Mouse (Mus musculus) neural tube, embryonic 15.5 days (tissue): ENCODE data around the gene Tapt1. TPM values are rescaled to one million over a fixed set of nuclear protein-coding genes. Genes with fewer than 3 reads are reported as not detected.

Experiments
- ATAC-seq: fragments of 200-750 bp; cut with Nextera tagmentation; 2 replicates; pipeline ENCODE4 v1.8.0; 2017; ENCODE audit warnings: mild to moderate bottlenecking, moderate TSS enrichment, moderate library complexity; ENCODE audit not compliant: low FRiP score
- H3K27ac ChIP-seq: fragments of 300-500 bp; sonication (generic); replicated peaks from 2 replicates; pipeline ENCODE4 v1.5.1; 2015; ENCODE audit warnings: mild to moderate bottlenecking, inconsistent platforms
- H3K27me3 ChIP-seq: fragments of 300-500 bp; sonication (generic); replicated peaks from 2 replicates; pipeline ENCODE4 v1.6.1; 2015; ENCODE audit warnings: inconsistent platforms
- H3K36me3 ChIP-seq: fragments of 300-500 bp; sonication (generic); 2 replicates; pipeline ENCODE4 v1.6.1; 2015; ENCODE audit warnings: inconsistent platforms
- H3K4me1 ChIP-seq: fragments of 300-500 bp; sonication (generic); 2 replicates; pipeline ENCODE4 v1.6.1; 2015; ENCODE audit warnings: inconsistent platforms
- H3K4me2 ChIP-seq: fragments of 300-500 bp; sonication (generic); 2 replicates; pipeline ENCODE4 v1.6.1; 2015; ENCODE audit warnings: inconsistent platforms, mild to moderate bottlenecking, moderate library complexity
- H3K4me3 ChIP-seq: fragments of 300-500 bp; sonication (generic); replicated peaks from 2 replicates; pipeline ENCODE4 v1.5.1; 2015; ENCODE audit warnings: mild to moderate bottlenecking, inconsistent platforms
- H3K9ac ChIP-seq: fragments of 300-500 bp; sonication (generic); replicated peaks from 2 replicates; pipeline ENCODE4 v1.6.1; 2015; ENCODE audit warnings: mild to moderate bottlenecking, inconsistent platforms
- H3K9me3 ChIP-seq: fragments of 300-500 bp; sonication (generic); replicated peaks from 2 replicates; pipeline ENCODE4 v1.6.1; 2016; ENCODE audit warnings: inconsistent platforms
- WGBS: fragments of 180-500 bp; shearing (Covaris S2); methylation state at CpG from one replicate; pipeline ENCODE4 v1.1.7; 2015; ENCODE audit warnings: mixed read lengths; 5-methylcytosine and 5-hydroxymethylcytosine counted together
- polyA plus RNA-seq: library from polyadenylated mRNA; unstranded; fragments of >200 nt; fragmentation: Nextera tagmentation; extraction: Ambion mirVana; gene quantifications from 2 replicates; pipeline ENCODE4 v1.2.1, GENCODE M21; 2015

Gene Tapt1
- polyA plus RNA-seq, 1 experiment from 2014 or later = 30.8 TPM

DNA sequence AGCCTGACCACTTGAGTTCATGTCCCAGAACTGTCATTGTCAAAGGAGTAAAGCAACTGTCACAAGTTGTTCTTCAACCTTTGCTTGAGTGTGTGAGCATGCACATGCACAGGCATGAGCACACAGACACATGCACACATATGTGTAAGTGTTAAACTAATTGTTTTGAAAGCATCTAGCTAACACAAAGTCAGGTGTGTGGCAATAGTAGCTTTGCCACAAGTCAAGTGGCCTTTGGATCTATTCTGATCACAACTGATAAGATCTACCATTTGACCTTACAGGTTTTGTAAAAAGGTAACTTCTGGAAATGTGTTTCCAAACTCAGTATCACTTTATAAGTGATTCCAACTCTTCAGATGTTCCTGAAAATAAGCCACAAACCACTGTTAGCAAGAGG lies 39.1 kb downstream of the Tapt1 start:
- no peak overlapping the region for H3K27ac ChIP-seq
- H3K4me3 ChIP-seq = no peak overlapping the region
- H3K4me1 ChIP-seq = no peaks in the 10 kb centered on the region
- no peak overlapping the region for H3K4me2 ChIP-seq
- no peaks in the 10 kb centered on the region for H3K27me3 ChIP-seq
- no peak for ATAC-seq
- H3K9ac ChIP-seq = no peak overlapping the region
- H3K36me3 ChIP-seq = peaks cover 57% of the 10 kb centered on the region
- no peaks in the 10 kb centered on the region for H3K9me3 ChIP-seq

DNA sequence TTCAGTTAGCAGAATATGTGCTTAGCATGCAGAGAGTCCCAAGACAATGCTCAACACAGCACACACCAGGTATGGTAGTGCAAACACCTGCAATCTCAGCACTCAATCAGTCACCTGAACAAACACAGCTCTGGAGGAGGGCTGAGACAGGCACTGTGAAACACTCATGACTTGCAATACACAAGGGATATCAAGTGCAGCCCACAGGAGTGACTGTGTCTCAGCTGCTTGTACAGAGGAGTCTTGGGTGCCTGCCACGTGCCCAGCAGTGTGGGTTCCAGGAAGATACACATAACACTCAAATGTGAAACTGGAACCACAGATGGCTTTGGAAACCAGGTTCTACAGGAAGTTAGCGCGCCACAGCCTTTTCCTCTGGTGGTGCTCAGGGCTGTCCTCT lies 44.8 kb downstream of the Tapt1 start:
- Histone ChIP-seq H3K9me3 (no peaks in the 10 kb centered on the region), H3K4me2 (no peak overlapping the region), H3K27ac (no peak overlapping the region), H3K4me1 (no peaks in the 10 kb centered on the region), H3K27me3 (no peaks in the 10 kb centered on the region), H3K9ac (no peak overlapping the region), H3K36me3 (peaks cover 60% of the 10 kb centered on the region), H3K4me3 (no peak overlapping the region)
- ATAC-seq = no peak
- WGBS = 95% methylated on average over 3 of the region's 3 CpGs

DNA sequence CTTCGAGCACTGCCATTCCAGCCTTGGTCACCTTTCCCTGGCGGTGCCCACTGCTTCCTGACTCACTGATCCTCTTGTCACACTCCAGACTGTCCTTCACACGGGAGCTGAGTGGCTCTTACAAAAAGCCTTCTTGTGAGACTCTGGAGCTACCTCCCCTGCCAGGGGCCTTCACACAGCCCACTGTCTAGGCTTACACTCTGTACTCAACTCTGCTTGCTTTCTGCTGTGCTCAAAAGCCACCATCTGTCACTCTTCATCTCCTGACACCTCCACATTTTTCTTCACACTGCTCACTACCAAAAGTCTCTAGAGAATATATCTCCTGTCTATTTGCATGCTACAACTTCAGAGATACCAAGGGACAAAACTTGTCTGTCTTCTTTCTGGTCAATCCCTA lies 46.0 kb downstream of the Tapt1 start:
- Histone ChIP-seq H3K27me3 (no peaks in the 10 kb centered on the region), H3K27ac (no peak overlapping the region), H3K9me3 (no peaks in the 10 kb centered on the region), H3K4me3 (no peak overlapping the region), H3K4me2 (no peak overlapping the region), H3K9ac (no peak overlapping the region), H3K36me3 (peaks cover 66% of the 10 kb centered on the region), H3K4me1 (no peaks in the 10 kb centered on the region)
- WGBS = 83% methylated on average over 3 of the region's 3 CpGs
- ATAC-seq = no peak

DNA sequence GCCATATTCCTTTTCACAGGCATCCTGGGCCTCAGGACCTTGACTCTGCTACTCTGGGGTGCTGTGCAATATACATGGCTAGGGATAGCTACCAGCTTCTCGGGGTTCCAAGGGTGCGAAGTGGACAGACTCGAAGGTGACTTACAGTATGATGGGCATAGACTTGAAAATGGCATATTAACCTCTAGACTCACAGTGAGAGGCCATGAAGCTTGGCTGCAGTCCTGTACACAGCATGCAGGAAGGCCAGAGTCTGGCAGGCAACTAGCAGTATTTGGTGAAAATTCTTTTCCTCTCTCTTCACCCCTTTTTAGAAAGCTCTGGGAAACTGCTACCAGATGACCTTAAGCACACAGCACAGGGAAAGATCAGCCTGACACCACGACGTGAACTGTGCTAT lies 52.4 kb downstream of the Tapt1 start:
- Histone ChIP-seq H3K4me3 (no peak overlapping the region), H3K9me3 (no peaks in the 10 kb centered on the region), H3K9ac (no peak overlapping the region), H3K27me3 (no peaks in the 10 kb centered on the region), H3K4me1 (no peaks in the 10 kb centered on the region), H3K36me3 (peaks cover 45% of the 10 kb centered on the region), H3K27ac (no peak overlapping the region), H3K4me2 (no peak overlapping the region)
- WGBS = 94% methylated on average over 5 of the region's 5 CpGs
- ATAC-seq = no peak

DNA sequence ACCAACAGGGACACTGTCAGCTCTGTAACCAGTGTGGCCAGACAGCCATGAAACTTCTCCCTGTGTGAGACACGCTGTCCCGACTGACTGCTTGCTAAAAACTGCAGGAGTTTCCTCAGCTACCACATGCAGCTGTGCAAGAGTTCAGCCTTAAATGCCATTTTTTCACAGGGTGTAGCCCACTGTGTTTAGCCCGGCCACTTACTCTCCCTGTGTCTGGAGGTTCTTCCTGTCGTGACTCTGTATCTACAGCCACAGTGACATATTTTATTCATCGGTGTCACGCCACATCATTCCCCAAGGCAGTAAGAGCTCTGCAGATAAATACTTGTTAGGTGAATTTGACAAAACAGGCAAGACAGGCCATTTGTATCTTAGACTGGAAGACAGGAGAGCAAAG lies 59.6 kb downstream of the Tapt1 start:
- no peak overlapping the region for H3K4me2 ChIP-seq
- no peak for ATAC-seq
- no peaks in the 10 kb centered on the region for H3K9me3 ChIP-seq
- H3K9ac ChIP-seq = no peak overlapping the region
- H3K4me3 ChIP-seq = no peak overlapping the region
- H3K27me3 ChIP-seq = no peaks in the 10 kb centered on the region
- WGBS = 71% methylated on average over 6 of the region's 6 CpGs
- H3K27ac ChIP-seq = no peak overlapping the region
- H3K36me3 ChIP-seq = 0 out of 2 replicates have a peak, but pooled peaks cover 6% of the 10 kb centered on the region
- H3K4me1 ChIP-seq = no peaks in the 10 kb centered on the region

DNA sequence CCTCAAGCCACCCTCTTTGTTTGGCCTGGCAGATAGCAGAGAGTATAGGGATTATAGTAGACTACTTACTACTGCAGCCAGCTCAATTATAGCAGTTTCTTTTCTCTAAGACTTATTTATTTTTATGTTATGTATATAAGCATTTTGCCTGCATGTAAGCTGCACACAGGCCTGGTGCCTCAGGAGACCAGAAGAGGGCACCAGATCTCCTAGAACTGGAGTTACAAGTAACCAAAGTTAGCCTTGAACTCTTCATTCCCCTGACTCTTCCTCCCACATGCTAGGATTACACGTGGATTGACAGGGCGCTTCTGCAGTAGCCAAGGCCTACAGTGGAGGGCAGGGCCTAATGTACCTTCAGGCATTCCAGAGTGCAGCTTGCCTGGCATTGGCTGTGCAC lies 60.6 kb downstream of the Tapt1 start:
- Histone ChIP-seq H3K27ac (no peak overlapping the region), H3K9me3 (no peaks in the 10 kb centered on the region), H3K9ac (no peak overlapping the region), H3K4me2 (no peak overlapping the region), H3K27me3 (no peaks in the 10 kb centered on the region), H3K36me3 (no peaks in the 10 kb centered on the region), H3K4me1 (no peaks in the 10 kb centered on the region), H3K4me3 (no peak overlapping the region)
- no peak for ATAC-seq
- 47% methylated on average over 2 of the region's 2 CpGs for WGBS

DNA sequence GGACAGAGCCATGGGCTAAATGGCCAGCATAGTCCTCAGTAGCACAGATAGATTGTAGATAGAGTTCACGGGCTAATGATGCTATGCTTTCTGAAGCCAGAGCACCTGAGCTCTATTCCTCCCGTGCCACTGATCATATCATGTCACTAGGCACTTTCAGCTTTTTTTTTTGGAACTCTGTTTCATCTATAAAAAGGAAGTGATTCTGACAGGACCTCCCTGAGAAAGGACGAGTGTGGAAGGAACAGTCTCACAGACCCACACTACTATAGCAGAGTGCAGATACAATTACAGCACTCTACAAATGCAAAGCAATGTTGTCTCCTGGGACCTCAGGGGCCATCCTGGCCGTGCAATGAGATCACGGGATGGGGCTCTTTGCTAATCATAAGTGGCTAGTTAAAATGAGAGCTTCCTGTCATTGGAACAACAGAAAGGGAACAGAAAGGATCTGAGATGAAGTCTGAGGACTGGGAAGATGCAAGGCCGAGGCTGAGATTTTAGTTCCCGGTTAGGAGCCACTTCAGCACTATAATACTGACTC lies 62.1 kb downstream of the Tapt1 start:
- no peak overlapping the region for H3K4me3 ChIP-seq
- 61% methylated on average over 7 of the region's 7 CpGs for WGBS
- ATAC-seq = no peak

DNA sequence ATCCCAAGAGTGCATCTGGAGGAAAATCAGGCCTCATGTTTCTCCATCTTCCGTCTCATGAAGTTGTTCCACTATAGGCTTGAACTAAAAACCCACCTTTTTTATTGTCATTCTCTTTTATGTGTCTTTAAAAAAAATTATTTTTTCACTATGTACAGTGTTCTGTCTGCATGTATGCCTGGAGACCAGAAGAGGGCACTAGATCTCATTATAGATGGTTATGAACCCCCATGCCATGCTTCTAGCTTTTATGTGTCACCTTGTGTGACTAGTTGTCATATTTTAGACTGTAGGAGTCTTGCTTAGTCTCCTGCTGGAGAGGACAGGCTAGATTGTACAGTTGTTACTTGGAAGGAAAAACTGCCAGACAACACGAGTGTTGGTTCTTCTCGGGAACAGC lies 63.1 kb downstream of the Tapt1 start:
- no peak overlapping the region for H3K4me3 ChIP-seq
- H3K4me2 ChIP-seq = no peak overlapping the region
- no peak for ATAC-seq
- no peak overlapping the region for H3K9ac ChIP-seq
- no peaks in the 10 kb centered on the region for H3K36me3 ChIP-seq
- no peaks in the 10 kb centered on the region for H3K4me1 ChIP-seq
- H3K9me3 ChIP-seq = no peaks in the 10 kb centered on the region
- WGBS = 98% methylated on average over 3 of the region's 3 CpGs
- no peak overlapping the region for H3K27ac ChIP-seq
- H3K27me3 ChIP-seq = no peaks in the 10 kb centered on the region

More for the DNA sequence above, 62.1 kb downstream of the Tapt1 start:
- Histone ChIP-seq H3K9ac (no peak overlapping the region), H3K27me3 (no peaks in the 10 kb centered on the region), H3K4me2 (no peak overlapping the region), H3K27ac (no peak overlapping the region), H3K4me1 (no peaks in the 10 kb centered on the region), H3K9me3 (no peaks in the 10 kb centered on the region), H3K36me3 (no peaks in the 10 kb centered on the region)

DNA sequence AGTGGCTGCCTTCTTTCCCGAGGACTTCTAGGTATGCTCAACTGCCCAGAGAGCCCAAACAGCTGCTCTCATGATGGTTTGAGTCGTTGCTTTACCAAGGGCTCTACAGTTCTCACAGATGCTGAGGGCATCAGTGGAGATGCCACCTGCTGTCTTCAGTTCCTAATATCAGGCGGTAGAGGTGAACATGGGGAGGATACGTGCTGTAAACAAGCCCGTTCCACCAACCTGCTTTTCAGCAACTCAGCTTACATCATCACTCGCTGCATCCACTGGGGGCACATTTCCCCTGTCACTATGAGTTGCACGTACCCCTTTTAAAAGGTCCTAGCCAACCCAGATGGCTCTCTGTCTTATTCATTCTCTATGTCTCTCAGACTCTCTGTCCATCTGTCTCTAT lies 63.6 kb downstream of the Tapt1 start:
- Histone ChIP-seq H3K9ac (no peak overlapping the region), H3K4me2 (no peak overlapping the region), H3K27ac (no peak overlapping the region), H3K4me1 (no peaks in the 10 kb centered on the region), H3K36me3 (no peaks in the 10 kb centered on the region), H3K4me3 (no peak overlapping the region), H3K27me3 (no peaks in the 10 kb centered on the region), H3K9me3 (no peaks in the 10 kb centered on the region)
- 90% methylated on average over 7 of the region's 7 CpGs for WGBS
- ATAC-seq = no peak

DNA sequence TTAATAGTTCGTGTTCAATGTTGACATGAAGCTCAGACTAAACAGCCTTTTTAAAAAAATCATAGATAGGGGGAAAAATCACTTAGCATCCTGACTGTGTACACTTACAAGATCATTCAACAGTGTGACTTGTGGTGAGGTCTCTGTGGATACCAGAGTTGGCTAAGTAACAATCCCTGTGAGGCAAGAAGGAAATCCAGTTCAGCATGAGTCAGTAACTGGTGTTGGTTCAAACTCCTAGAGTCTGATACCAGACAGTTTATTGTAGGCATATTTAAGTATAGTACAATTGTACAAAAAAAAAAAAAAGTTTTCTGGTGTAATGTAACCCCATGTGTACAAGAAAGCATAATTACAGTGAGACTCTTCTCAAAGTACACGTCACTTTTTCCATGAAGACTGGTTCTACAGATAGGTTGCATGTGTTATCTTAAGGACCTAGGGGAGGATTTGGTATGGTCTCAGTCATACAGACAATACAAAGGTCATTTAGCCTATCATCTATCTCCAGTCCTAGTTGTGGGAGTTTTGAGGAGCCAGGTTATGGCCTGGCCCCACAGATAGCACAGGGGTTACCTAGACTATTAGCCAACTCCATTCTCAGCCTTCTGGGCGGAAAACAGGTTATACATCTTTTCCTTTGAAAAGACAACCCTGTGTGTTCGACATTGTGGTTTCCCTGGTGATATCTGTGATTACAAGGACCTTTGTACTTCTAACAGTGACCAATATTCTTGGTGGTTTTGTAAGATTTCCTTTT lies 66.6 kb downstream of the Tapt1 start:
- 80% methylated on average over 4 of the region's 4 CpGs for WGBS
- Histone ChIP-seq H3K4me3 (no peak overlapping the region), H3K4me2 (no peak overlapping the region), H3K27ac (no peak overlapping the region), H3K9me3 (no peaks in the 10 kb centered on the region), H3K4me1 (no peaks in the 10 kb centered on the region), H3K36me3 (no peaks in the 10 kb centered on the region), H3K27me3 (no peaks in the 10 kb centered on the region), H3K9ac (no peak overlapping the region)
- no peak for ATAC-seq

DNA sequence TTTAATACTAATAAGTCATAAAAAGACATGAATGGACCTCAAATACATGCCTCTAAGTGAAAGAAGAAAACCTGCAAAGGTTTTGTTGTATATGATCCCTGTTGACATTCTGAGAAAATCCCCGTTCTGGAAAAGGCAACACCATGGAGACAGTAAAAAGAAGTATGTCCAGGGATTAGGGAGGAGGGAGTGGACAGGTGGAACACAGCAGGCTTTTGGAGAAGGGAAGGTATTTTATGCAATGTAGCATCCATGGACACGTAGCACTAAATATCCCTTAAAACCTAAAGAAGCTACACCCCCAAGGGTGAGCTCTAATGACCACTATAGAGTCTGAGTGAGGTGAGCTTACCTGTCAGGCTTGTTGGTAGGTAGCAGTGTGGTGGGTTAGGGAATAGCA lies 67.2 kb downstream of the Tapt1 start:
- H3K27ac ChIP-seq = no peak overlapping the region
- H3K4me1 ChIP-seq = no peaks in the 10 kb centered on the region
- no peak for ATAC-seq
- H3K27me3 ChIP-seq = no peaks in the 10 kb centered on the region
- H3K9ac ChIP-seq = no peak overlapping the region
- 91% methylated on average over 2 of the region's 2 CpGs for WGBS
- no peak overlapping the region for H3K4me3 ChIP-seq
- no peak overlapping the region for H3K4me2 ChIP-seq
- H3K36me3 ChIP-seq = no peaks in the 10 kb centered on the region
- no peaks in the 10 kb centered on the region for H3K9me3 ChIP-seq

DNA sequence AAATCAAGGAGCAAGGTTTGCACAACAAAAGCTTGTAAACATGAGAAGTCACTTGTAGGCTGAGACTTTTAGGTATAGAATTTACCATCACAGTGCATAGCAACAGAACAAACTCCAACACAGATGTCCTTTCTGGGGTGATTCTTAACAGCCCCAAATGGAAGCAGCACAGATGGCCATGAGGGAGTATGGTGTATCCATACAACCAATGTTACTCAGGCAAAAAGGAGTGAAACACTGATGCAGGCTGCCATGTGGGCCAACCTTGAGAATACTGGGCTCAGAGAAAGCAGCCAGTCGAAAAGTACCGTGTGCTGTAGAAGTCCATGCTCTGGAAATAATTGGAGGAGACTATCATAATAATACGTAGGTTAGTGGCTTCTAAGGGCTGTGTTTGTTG lies 68.0 kb downstream of the Tapt1 start:
- Histone ChIP-seq H3K27ac (no peak overlapping the region), H3K4me2 (no peak overlapping the region), H3K9ac (no peak overlapping the region), H3K9me3 (no peaks in the 10 kb centered on the region), H3K4me3 (no peak overlapping the region), H3K27me3 (no peaks in the 10 kb centered on the region), H3K36me3 (no peaks in the 10 kb centered on the region), H3K4me1 (no peaks in the 10 kb centered on the region)
- 93% methylated on average over 3 of the region's 3 CpGs for whole genome bisulfite sequencing
- no peak for ATAC-seq
